ENCODE assay signal across 8 mouse cellular contexts in the genomic region with DNA sequence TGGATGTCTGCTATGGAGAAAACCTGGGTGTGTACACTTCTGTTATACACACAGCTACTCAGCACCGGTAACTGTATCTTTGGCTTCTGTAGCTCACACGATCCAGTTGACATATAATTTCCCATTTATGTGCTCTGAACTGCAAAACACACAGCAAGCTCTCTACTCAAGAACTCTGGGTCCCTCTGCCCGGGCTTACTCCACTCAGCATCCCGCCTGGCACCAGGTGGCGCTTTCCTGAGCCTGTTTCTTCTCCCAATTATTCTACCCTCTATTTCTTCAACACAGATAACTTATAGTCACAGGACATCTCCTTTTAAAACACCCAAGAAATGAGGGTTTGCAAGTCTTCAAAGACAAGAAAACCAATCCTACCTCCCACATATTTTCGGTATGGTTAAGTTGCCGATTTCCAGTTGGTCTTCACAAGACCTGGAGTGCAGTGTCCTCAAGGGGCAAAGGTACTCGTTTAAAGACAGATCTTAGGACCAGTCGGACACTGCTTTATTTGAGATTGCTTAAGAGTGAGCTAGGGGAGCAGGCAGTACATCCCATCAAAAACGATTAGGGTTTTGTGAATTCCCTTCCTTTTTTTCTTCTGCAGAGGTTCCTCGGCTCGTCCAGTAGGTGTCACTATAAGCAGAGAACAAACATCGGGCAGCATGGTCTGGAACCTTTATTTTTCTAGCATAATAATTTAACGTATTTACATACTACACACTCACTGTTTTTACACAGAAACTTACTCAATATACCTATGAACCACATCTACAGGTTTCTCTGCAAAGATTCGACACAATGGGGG. TPM values are rescaled to one million over a fixed set of nuclear protein-coding genes. Genes with fewer than 3 reads are reported as not detected.
DNase-seq lines count a peak whose midpoint lies in the region; ATAC-seq and TF ChIP-seq lines count a peak whose summit lies in the region.

No protein-coding gene starts in this region.

- no peaks in the 10 kb centered on the region for H3K27me3 ChIP-seq in embryonic facial prominence, embryonic 11.5 days (ENCODE audit: control insufficient read depth, insufficient read depth, low read length)
- H3K27me3 ChIP-seq in embryonic facial prominence, embryonic 10.5 days (replicated peaks; ENCODE audit: low read depth, poor library complexity, severe bottlenecking): no peaks in the 10 kb centered on the region
- H3K27me3 ChIP-seq in neural tube, embryonic 13.5 days: no peaks in the 10 kb centered on the region
- H3K27me3 ChIP-seq in forebrain, postnatal 0 days (ENCODE audit: insufficient read depth, low read length): no peaks in the 10 kb centered on the region

- H3K4me2 ChIP-seq in embryonic facial prominence, embryonic 11.5 days (ENCODE audit: low read depth, low read length): no peak overlapping the region
- H3K4me2 ChIP-seq in neural tube, embryonic 13.5 days: no peak overlapping the region
- no peak overlapping the region for H3K4me2 ChIP-seq in forebrain, postnatal 0 days (ENCODE audit: low read depth)

- no peak overlapping the region for H3K27ac ChIP-seq in embryonic facial prominence, embryonic 11.5 days (replicated peaks; ENCODE audit: low read depth, low read length)
- H3K27ac ChIP-seq in embryonic facial prominence, embryonic 10.5 days (replicated peaks): no peak overlapping the region
- H3K27ac ChIP-seq in neural tube, embryonic 13.5 days (replicated peaks): no peak overlapping the region
- no peak overlapping the region for H3K27ac ChIP-seq in forebrain, postnatal 0 days (ENCODE audit: low read depth, low read length)

- TF ChIP-seq CTCF in forebrain, postnatal 0 days (IDR thresholded peaks at IDR 0.05; ENCODE audit: low read depth): peak; percentile 76

- DNase-seq in embryonic facial prominence, embryonic 11.5 days (ENCODE audit: low spot score): peak; percentile 54
- DNase-seq in embryonic facial prominence, embryonic 10.5 days (ENCODE audit: low spot score): no peak
- DNase-seq in neural tube, embryonic 10.5 days (ENCODE audit: extremely low spot score, low spot score): no peak
- DNase-seq in forebrain, postnatal 0 days: peak; percentile 64
- DNase-seq in lung, postnatal 4 days: peak; percentile 28 to 51
- no peak for DNase-seq in right cerebral cortex, postnatal 14 days
- no peak for DNase-seq in yolk sac, embryonic 10.5 days (ENCODE audit: low spot score)

- WGBS in embryonic facial prominence, embryonic 11.5 days: 49% methylated on average over 15 of the region's 15 CpGs
- 54% methylated on average over 15 of the region's 15 CpGs for WGBS in embryonic facial prominence, embryonic 10.5 days
- WGBS in neural tube, embryonic 13.5 days: 50% methylated on average over 15 of the region's 15 CpGs
- 49% methylated on average over 15 of the region's 15 CpGs for WGBS in forebrain, postnatal 0 days

- H3K36me3 ChIP-seq in embryonic facial prominence, embryonic 11.5 days (replicated peaks; ENCODE audit: control insufficient read depth, insufficient read depth, low read depth, low read length): peaks cover 5% of the 10 kb centered on the region
- H3K36me3 ChIP-seq in embryonic facial prominence, embryonic 10.5 days (replicated peaks): peaks cover 37% of the 10 kb centered on the region
- H3K36me3 ChIP-seq in neural tube, embryonic 13.5 days: peaks cover 20% of the 10 kb centered on the region
- peaks cover 24% of the 10 kb centered on the region for H3K36me3 ChIP-seq in forebrain, postnatal 0 days (ENCODE audit: insufficient read depth)

- no peak overlapping the region for H3K4me3 ChIP-seq in embryonic facial prominence, embryonic 11.5 days (ENCODE audit: low read depth, low read length)
- H3K4me3 ChIP-seq in embryonic facial prominence, embryonic 10.5 days: no peak overlapping the region
- no peak overlapping the region for H3K4me3 ChIP-seq in neural tube, embryonic 13.5 days
- H3K4me3 ChIP-seq in forebrain, postnatal 0 days (ENCODE audit: low read depth, low read length): no peak overlapping the region

- H3K4me1 ChIP-seq in embryonic facial prominence, embryonic 11.5 days (ENCODE audit: control insufficient read depth, insufficient read depth, low read length): peaks cover 6% of the 10 kb centered on the region
- peaks cover 20% of the 10 kb centered on the region for H3K4me1 ChIP-seq in embryonic facial prominence, embryonic 10.5 days
- H3K4me1 ChIP-seq in neural tube, embryonic 13.5 days (replicated peaks): peaks cover 32% of the 10 kb centered on the region
- no peaks in the 10 kb centered on the region; the same call in 1 of the 2 replicates for H3K4me1 ChIP-seq in forebrain, postnatal 0 days (ENCODE audit: insufficient read depth)

- H3K9me3 ChIP-seq in embryonic facial prominence, embryonic 11.5 days (replicated peaks; ENCODE audit: control insufficient read depth, low read length): no peaks in the 10 kb centered on the region
- H3K9me3 ChIP-seq in embryonic facial prominence, embryonic 10.5 days: no peaks in the 10 kb centered on the region
- no peaks in the 10 kb centered on the region for H3K9me3 ChIP-seq in neural tube, embryonic 13.5 days
- H3K9me3 ChIP-seq in forebrain, postnatal 0 days (ENCODE audit: low read length): no peaks in the 10 kb centered on the region

- ATAC-seq in embryonic facial prominence, embryonic 11.5 days (replicated peaks; ENCODE audit: insufficient number of reproducible peaks, low FRiP score, low TSS enrichment, low read depth): no peak
- peak; percentile 38 for ATAC-seq in neural tube, embryonic 13.5 days (ENCODE audit: low read depth)
- peak; percentile 73 for ATAC-seq in forebrain, postnatal 0 days

- no peak overlapping the region for H3K9ac ChIP-seq in embryonic facial prominence, embryonic 11.5 days (replicated peaks; ENCODE audit: low read length)
- H3K9ac ChIP-seq in neural tube, embryonic 13.5 days: no peak overlapping the region
- H3K9ac ChIP-seq in forebrain, postnatal 0 days: no peak overlapping the region

RNA-seq across cellular contexts. Expression of a gene that starts 26.6 kb away (rescaled TPM):
- polyA plus RNA-seq in embryonic facial prominence, embryonic 11.5 days (2014; fragmentation: Nextera tagmentation; extraction: Ambion mirVana): 26.0 and 28.9 TPM in 2 replicates
- 17.3 and 18.1 TPM in 2 replicates for polyA plus RNA-seq in embryonic facial prominence, embryonic 10.5 days (2016; fragmentation: Nextera tagmentation; extraction: Ambion mirVana)
- polyA plus RNA-seq in neural tube, embryonic 13.5 days (2015; fragmentation: Nextera tagmentation; extraction: Ambion mirVana): 88.9 and 89.6 TPM in 2 replicates
- total RNA-seq in forebrain, postnatal 0 days (2014; rRNA removed): 64.7 and 81.4 TPM in 2 replicates
- polyA plus RNA-seq in forebrain, postnatal 0 days (2015; fragmentation: Nextera tagmentation; extraction: Ambion mirVana): 40.6 and 48.1 TPM in 2 replicates

Comparison
In these comparisons a context has a peak if more than half of its experiments do, and no peak if none do; other contexts are left out.
1. DNase-seq: peak in embryonic facial prominence, embryonic 11.5 days (single experiment), forebrain, postnatal 0 days (single experiment) and lung, postnatal 4 days (2 of 2); none in embryonic facial prominence, embryonic 10.5 days (single experiment), neural tube, embryonic 10.5 days (single experiment), right cerebral cortex, postnatal 14 days (single experiment) and yolk sac, embryonic 10.5 days (single experiment).